Mouse (Mus musculus) hindbrain, postnatal 0 days (tissue): ENCODE results near the gene Rnf11. TPM values are rescaled to one million over a fixed set of nuclear protein-coding genes. Genes with fewer than 3 reads are reported as not detected.
A peak's percentile ranks its signal among the peaks of the same experiment; 100 is the strongest.

Source experiments
- ATAC-seq: fragments of 200-750 bp; cut with Nextera tagmentation; 2 replicates; pipeline ENCODE4 v1.8.0; 2017; ENCODE audit warnings: mild to moderate bottlenecking, moderate TSS enrichment, moderate library complexity
- DNase-seq: peaks from one replicate; pipeline ENCODE4 v3.0.0-alpha.2; 2015; ENCODE audit warnings: low spot score
- H3K27ac ChIP-seq: fragments of 300-500 bp; sonication (generic); 2 replicates; pipeline ENCODE4 v1.5.1; 2014; ENCODE audit warnings: mild to moderate bottlenecking
- H3K27me3 ChIP-seq: fragments of 300-500 bp; sonication (generic); 2 replicates; pipeline ENCODE4 v1.6.1; 2014; ENCODE audit warnings: low read length, mixed read lengths; ENCODE audit not compliant: insufficient read depth
- H3K36me3 ChIP-seq: fragments of 300-500 bp; sonication (generic); 2 replicates; pipeline ENCODE4 v1.6.1; 2014; ENCODE audit warnings: low read length, mixed read lengths; ENCODE audit not compliant: insufficient read depth
- H3K4me1 ChIP-seq: fragments of 300-500 bp; sonication (generic); 2 replicates; pipeline ENCODE4 v1.6.1; 2014; ENCODE audit warnings: antibody characterized with exemption, low read length, mixed read lengths; ENCODE audit not compliant: insufficient read depth
- H3K4me2 ChIP-seq: fragments of 300-500 bp; sonication (generic); 2 replicates; pipeline ENCODE4 v1.6.1; 2014; ENCODE audit warnings: low read depth, mild to moderate bottlenecking, low read length, moderate library complexity, mixed read lengths
- H3K4me3 ChIP-seq: fragments of 300-500 bp; sonication (generic); 2 replicates; pipeline ENCODE4 v1.5.1; 2014; ENCODE audit warnings: low read length
- H3K9ac ChIP-seq: fragments of 300-500 bp; sonication (generic); replicated peaks from 2 replicates; pipeline ENCODE4 v1.6.1; 2014; ENCODE audit warnings: mild to moderate bottlenecking, low read length, moderate library complexity, mixed read lengths
- H3K9me3 ChIP-seq: fragments of 300-500 bp; sonication (generic); 2 replicates; pipeline ENCODE4 v1.6.1; 2016; ENCODE audit warnings: low read length, mixed read lengths
- CTCF ChIP-seq: IDR thresholded peaks from 2 replicates; pipeline ENCODE4 v1.5.1; 2016; ENCODE audit warnings: antibody characterized with exemption, control low read depth, low read depth
- WGBS: fragments of 180-500 bp; shearing (Covaris S2); extraction: QIAGEN DNeasy Blood & Tissue Kit; methylation state at CpG from one replicate; pipeline ENCODE4 v1.1.7; 2014; 5-methylcytosine and 5-hydroxymethylcytosine counted together
- polyA plus RNA-seq: library from polyadenylated mRNA; unstranded; fragments of >200 nt; fragmentation: Nextera tagmentation; extraction: Ambion mirVana; gene quantifications from 2 replicates; pipeline ENCODE4 v1.2.1, GENCODE M21; 2015
- total RNA-seq: library from RNA; depleted of rRNA; stranded (reverse); fragments of >200 nt; gene quantifications from 2 replicates; pipeline ENCODE4 v1.2.3, GENCODE M21; 2014

Gene Rnf11
- total and polyA plus RNA-seq, 2 experiments from 2014 or later: 80.4 to 86.7 TPM

DNA sequence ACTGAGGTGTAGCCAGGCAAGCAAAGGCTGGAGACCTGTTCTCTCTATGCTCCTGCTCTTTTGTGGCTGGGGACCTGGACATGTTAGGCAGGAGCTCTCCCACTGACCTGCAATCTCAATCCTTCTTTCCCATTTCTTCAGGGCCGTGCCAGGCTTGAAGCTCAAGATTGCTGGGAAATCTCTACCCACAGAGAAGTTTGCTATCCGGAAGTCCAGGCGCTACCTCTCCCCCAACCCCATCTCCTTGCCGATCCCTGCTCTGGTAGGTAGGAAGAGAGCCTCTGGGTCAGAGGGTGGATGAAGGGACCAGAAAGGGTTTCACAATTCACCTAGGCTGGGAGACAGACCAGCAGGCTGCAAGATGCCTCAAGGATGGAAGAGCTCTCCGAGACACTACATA lies 44.1 kb downstream of the Rnf11 start:
- DNase-seq: no peak

DNA sequence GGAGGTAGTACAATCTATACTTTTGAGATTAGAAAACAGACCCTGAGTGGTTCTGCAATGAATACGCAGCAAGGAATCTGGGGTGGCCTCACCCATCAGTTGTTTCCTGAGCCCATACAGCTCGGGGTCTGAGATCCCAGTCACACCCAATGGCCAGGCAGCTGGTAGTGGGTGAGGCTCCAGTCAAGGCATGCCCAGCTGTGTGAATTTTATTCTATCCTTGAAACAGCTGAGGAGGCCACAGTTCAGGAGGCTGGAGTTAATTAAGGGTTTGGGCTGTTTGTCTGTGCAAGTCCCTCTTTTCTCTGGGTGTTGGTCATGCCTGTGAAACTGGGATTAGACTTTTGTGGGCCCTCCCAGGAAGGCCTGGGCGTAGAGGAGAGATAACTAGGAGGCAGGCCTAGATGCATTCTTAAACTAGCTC lies 44.7 kb downstream of the Rnf11 start:
- no peak for TF ChIP-seq CTCF
- 0 out of 2 replicates have a peak overlapping the region, but pooled peaks have one; percentile 9 for H3K9ac ChIP-seq
- WGBS: 88% methylated on average over 3 of the region's 3 CpGs
- no peak overlapping the region for H3K4me3 ChIP-seq
- no peak for ATAC-seq
- no peaks in the 10 kb centered on the region for H3K4me1 ChIP-seq
- no peaks in the 10 kb centered on the region for H3K9me3 ChIP-seq
- no peaks in the 10 kb centered on the region for H3K36me3 ChIP-seq
- DNase-seq: no peak
- no peaks in the 10 kb centered on the region for H3K27me3 ChIP-seq
- H3K4me2 ChIP-seq: no peak overlapping the region
- no peak overlapping the region for H3K27ac ChIP-seq

More for the DNA sequence above, 44.1 kb downstream of the Rnf11 start:
- no peak for ATAC-seq
- Histone ChIP-seq H3K9ac (no peak overlapping the region), H3K27me3 (no peaks in the 10 kb centered on the region), H3K27ac (no peak overlapping the region), H3K4me1 (no peaks in the 10 kb centered on the region), H3K4me3 (no peak overlapping the region), H3K36me3 (no peaks in the 10 kb centered on the region), H3K4me2 (no peak overlapping the region), H3K9me3 (no peaks in the 10 kb centered on the region)
- WGBS: 93% methylated on average over 5 of the region's 5 CpGs
- TF ChIP-seq CTCF: no peak

DNA sequence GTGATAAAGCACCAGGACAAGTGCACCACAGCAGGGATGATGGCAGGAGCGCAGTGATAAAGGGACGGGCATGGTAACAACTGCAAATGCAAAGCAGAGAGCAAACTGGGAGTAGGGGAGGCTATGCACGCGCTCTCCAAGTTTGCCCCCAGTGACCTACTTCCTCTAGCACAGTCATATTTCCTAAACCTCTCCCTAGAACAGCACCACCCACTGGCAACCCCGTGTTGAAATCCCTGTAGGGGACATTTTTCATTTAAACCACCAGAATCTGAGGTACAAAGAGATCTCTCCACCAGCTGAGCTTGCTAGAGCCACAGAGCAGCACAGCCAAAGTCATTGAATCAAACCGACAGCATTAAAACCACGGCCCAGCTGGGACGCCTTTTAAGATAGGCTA lies 45.4 kb downstream of the Rnf11 start:
- no peaks in the 10 kb centered on the region for H3K4me1 ChIP-seq
- peak; percentile 11; the same call in 1 of the 2 replicates for TF ChIP-seq CTCF
- no peak overlapping the region for H3K27ac ChIP-seq
- H3K9ac ChIP-seq: no peak overlapping the region
- H3K4me3 ChIP-seq: no peak overlapping the region
- no peaks in the 10 kb centered on the region for H3K27me3 ChIP-seq
- H3K4me2 ChIP-seq: no peak overlapping the region
- WGBS: 70% methylated on average over 8 of the region's 8 CpGs
- DNase-seq: no peak
- no peaks in the 10 kb centered on the region for H3K9me3 ChIP-seq
- no peaks in the 10 kb centered on the region for H3K36me3 ChIP-seq
- ATAC-seq: no peak

DNA sequence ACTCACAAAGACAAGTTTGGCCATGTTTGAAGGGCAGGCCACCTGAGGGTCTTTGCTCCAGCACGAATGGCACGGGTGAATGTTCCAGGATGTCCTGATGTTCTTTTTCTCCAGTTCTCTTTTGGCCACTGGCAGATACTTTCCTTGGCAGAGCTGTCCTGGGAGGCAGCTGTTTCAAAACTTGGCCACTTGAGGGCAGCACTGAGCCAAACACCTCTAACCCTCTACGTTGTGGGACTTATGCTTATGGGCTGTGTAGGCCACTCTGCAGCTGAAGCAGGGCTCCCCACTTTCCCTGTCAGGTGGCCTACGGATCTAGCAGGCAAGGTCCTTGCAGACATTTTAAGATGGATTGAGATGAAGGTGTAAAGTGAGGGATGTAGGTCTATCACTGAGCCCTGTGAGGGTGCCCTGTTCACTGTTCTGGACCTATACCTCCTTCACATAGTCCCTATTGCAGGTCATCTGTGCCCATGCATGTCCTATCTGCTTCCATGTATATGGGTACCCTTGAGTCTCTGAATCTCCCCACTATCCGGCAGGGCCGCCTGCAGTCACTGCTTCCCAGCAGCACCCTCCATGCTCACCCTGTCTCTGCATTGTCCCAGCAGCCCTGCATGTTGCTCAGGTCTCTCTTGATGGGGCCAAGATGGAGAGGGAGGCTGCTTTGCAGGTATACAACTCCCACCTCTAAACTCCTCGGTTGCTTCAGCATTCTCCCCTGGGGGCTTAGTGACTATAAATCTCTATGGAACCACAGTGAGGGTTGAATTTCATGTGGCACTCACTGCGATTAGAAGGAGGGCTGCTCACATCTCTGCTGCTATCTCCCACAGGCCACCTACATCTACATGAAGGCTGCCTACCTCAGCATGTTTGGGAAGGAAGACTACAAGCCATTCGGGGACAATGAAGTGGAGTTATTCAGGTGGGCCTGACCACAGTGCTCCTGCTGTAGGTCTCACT lies 46.3 kb downstream of the Rnf11 start:
- H3K27ac ChIP-seq: no peak overlapping the region
- H3K9me3 ChIP-seq: no peaks in the 10 kb centered on the region
- H3K36me3 ChIP-seq: no peaks in the 10 kb centered on the region
- no peak overlapping the region for H3K4me2 ChIP-seq
- peak; percentile 75 for ATAC-seq
- H3K9ac ChIP-seq: no peak overlapping the region
- TF ChIP-seq CTCF: peak; percentile 91
- DNase-seq: peak; percentile 78
- no peak overlapping the region for H3K4me3 ChIP-seq
- H3K4me1 ChIP-seq: no peaks in the 10 kb centered on the region
- WGBS: 53% methylated on average over 9 of the region's 9 CpGs
- H3K27me3 ChIP-seq: no peaks in the 10 kb centered on the region

DNA sequence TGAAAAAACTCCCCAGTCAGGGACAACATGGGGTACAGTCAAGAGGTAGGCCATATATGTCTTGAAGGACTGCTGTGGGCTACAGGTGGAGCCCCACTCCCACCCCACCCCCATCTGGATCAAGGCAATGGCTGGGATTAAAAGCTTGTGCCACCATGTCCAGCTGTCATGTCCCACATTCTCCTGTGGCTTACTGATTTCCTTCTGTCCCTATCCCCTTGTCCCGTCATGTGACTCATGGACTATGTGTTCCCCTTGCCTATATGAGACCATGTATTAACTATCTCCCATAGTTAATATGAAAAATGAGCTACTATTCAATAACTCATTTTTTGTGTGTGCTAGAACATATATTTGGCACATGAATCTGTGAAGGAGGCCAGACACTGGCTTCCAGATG lies 50.3 kb downstream of the Rnf11 start:
- Histone ChIP-seq H3K9ac (no peak overlapping the region), H3K4me1 (no peaks in the 10 kb centered on the region), H3K4me2 (no peak overlapping the region), H3K27me3 (no peaks in the 10 kb centered on the region), H3K4me3 (no peak overlapping the region), H3K9me3 (no peaks in the 10 kb centered on the region), H3K27ac (no peak overlapping the region), H3K36me3 (no peaks in the 10 kb centered on the region)
- WGBS: 95% methylated on average over 1 of the region's 1 CpGs
- DNase-seq (no peak), ATAC-seq (no peak)
- TF ChIP-seq CTCF: no peak

DNA sequence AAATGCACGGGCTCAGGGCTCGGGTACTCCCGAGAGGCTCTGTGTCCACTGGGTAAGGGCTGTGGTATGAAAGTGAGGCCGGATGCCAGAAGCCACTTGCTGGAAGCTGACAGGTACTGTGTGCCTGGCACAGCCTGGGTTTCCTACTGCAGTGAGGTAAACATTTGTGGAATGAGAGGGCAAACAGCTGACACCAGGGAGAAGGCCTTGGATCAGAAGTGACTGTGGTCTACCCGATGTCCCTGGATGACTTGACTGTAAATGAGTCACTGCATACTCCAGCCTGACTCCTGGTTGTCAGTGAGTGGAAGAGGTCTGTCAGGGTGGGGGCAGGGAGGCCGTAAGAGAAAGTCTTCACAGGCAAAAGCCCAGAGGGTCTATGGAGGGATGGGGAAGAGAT lies 50.9 kb downstream of the Rnf11 start:
- H3K4me1 ChIP-seq: no peaks in the 10 kb centered on the region
- H3K27me3 ChIP-seq: no peaks in the 10 kb centered on the region
- no peak overlapping the region for H3K27ac ChIP-seq
- no peak for TF ChIP-seq CTCF
- H3K4me2 ChIP-seq: no peak overlapping the region
- ATAC-seq (no peak), DNase-seq (no peak)
- no peaks in the 10 kb centered on the region for H3K36me3 ChIP-seq
- no peaks in the 10 kb centered on the region for H3K9me3 ChIP-seq
- WGBS: 70% methylated on average over 6 of the region's 6 CpGs
- H3K9ac ChIP-seq: no peak overlapping the region
- no peak overlapping the region for H3K4me3 ChIP-seq
